Mouse (Mus musculus) limb, embryonic 11.5 days (tissue): ENCODE results near the gene Mis12. TPM values are rescaled to one million over a fixed set of nuclear protein-coding genes. Genes with fewer than 3 reads are reported as not detected.

Experiments
- ATAC-seq: fragments of 200-750 bp; cut with Nextera tagmentation; 2 replicates; pipeline ENCODE4 v1.8.0; 2017; ENCODE audit warnings: low read depth; ENCODE audit not compliant: insufficient number of reproducible peaks, low FRiP score, low TSS enrichment
- DNase-seq: peaks from one replicate; pipeline ENCODE4 v3.0.0-alpha.2; 2015; ENCODE audit warnings: low spot score
- H3K27ac ChIP-seq: fragments of 300-500 bp; sonication (generic); replicated peaks from 2 replicates; pipeline ENCODE4 v1.5.1; 2014; ENCODE audit warnings: low read depth, mild to moderate bottlenecking, low read length
- H3K27me3 ChIP-seq: fragments of 300-500 bp; sonication (generic); 2 replicates; pipeline ENCODE4 v1.6.1; 2014; ENCODE audit warnings: mild to moderate bottlenecking, low read length, mixed read lengths; ENCODE audit not compliant: control insufficient read depth, insufficient read depth
- H3K36me3 ChIP-seq: fragments of 300-500 bp; sonication (generic); 2 replicates; pipeline ENCODE4 v1.6.1; 2014; ENCODE audit warnings: mild to moderate bottlenecking, low read length, moderate library complexity, mixed read lengths; ENCODE audit not compliant: control insufficient read depth, insufficient read depth
- H3K4me1 ChIP-seq: fragments of 300-500 bp; sonication (generic); 2 replicates; pipeline ENCODE4 v1.6.1; 2014; ENCODE audit warnings: low read length, mixed read lengths; ENCODE audit not compliant: control insufficient read depth, insufficient read depth
- H3K4me2 ChIP-seq: fragments of 300-500 bp; sonication (generic); 2 replicates; pipeline ENCODE4 v1.6.1; 2014; ENCODE audit warnings: low read depth, mild to moderate bottlenecking, moderate library complexity; ENCODE audit not compliant: severe bottlenecking
- H3K4me3 ChIP-seq: fragments of 300-500 bp; sonication (generic); 2 replicates; pipeline ENCODE4 v1.5.1; 2014; ENCODE audit warnings: low read depth, low read length
- H3K9ac ChIP-seq: fragments of 300-500 bp; sonication (generic); 2 replicates; pipeline ENCODE4 v1.6.1; 2014; ENCODE audit warnings: mild to moderate bottlenecking, low read length
- H3K9me3 ChIP-seq: fragments of 300-500 bp; sonication (generic); 2 replicates; pipeline ENCODE4 v1.6.1; 2016; ENCODE audit warnings: low read length; ENCODE audit not compliant: control insufficient read depth
- whole genome bisulfite sequencing: fragments of 180-500 bp; shearing (Covaris S2); extraction: QIAGEN DNeasy Blood & Tissue Kit; methylation state at CpG from one replicate; pipeline ENCODE4 v1.1.7; 2014; 5-methylcytosine and 5-hydroxymethylcytosine counted together
- polyA plus RNA-seq: library from polyadenylated mRNA; unstranded; fragments of >200 nt; fragmentation: Nextera tagmentation; extraction: Ambion mirVana; gene quantifications from 2 replicates; pipeline ENCODE4 v1.2.1, GENCODE M21; 2014

The Mis12 gene
- polyA plus RNA-seq, 1 experiment from 2014 or later: 48.2 TPM

- Histone ChIP-seq H3K4me3 (peak overlapping the region; percentile 69), H3K27ac (no peak overlapping the region), H3K4me2 (peak overlapping the region; percentile 72), H3K36me3 (peaks cover 4% of the 10 kb centered on the region; the same call in 1 of the 2 replicates), H3K4me1 (peaks cover 5% of the 10 kb centered on the region; the same call in 1 of the 2 replicates), H3K9me3 (no peaks in the 10 kb centered on the region), H3K9ac (peak overlapping the region; percentile 87), H3K27me3 (no peaks in the 10 kb centered on the region)
- WGBS: 70% methylated on average over 7 of the region's 7 CpGs
- no peak for DNase-seq
- ATAC-seq: no peak
These were observed 12.7 kb downstream of the Mis12 start for GRCm38 (mm10) chr11:71032070-71032469.

GRCm38 (mm10) chr11:71032491-71033162 is 13.2 kb downstream of the Mis12 start:
- Histone ChIP-seq H3K9ac (peak overlapping the region; percentile 87), H3K4me2 (peak overlapping the region; percentile 72), H3K36me3 (peaks cover 2% of the 10 kb centered on the region; the same call in 1 of the 2 replicates), H3K9me3 (no peaks in the 10 kb centered on the region), H3K4me1 (peaks cover 5% of the 10 kb centered on the region; the same call in 1 of the 2 replicates), H3K27me3 (no peaks in the 10 kb centered on the region), H3K4me3 (peak overlapping the region; percentile 69), H3K27ac (peak overlapping the region; percentile 72)
- no peak for ATAC-seq
- DNase-seq: peak; percentile 55
- WGBS: 7% methylated on average over 26 of the region's 26 CpGs

- Histone ChIP-seq H3K9me3 (no peaks in the 10 kb centered on the region), H3K4me3 (peak within 1 kb of the TSS; percentile 69), H3K4me1 (peaks cover 5% of the 10 kb centered on the region; the same call in 1 of the 2 replicates), H3K27ac (peak within 1 kb of the TSS; percentile 72), H3K36me3 (no peaks in the 10 kb centered on the region), H3K27me3 (no peaks in the 10 kb centered on the region), H3K4me2 (peak within 1 kb of the TSS; percentile 72), H3K9ac (peak within 1 kb of the TSS; percentile 87)
- DNase-seq (peak; percentile 93), ATAC-seq (peak; percentile 98)
- 0% methylated on average over 30 of the region's 31 CpGs for WGBS
These were observed 13.9 kb downstream of the Mis12 start, which contains the start of gene 6330403K07Rik for GRCm38 (mm10) chr11:71033163-71033761. 6330403K07Rik (minus strand) TSS chr11:71033513.

GRCm38 (mm10) chr11:71039526-71040298 is 20.3 kb downstream of the Mis12 start:
- WGBS: 94% methylated on average over 5 of the region's 5 CpGs

GRCm38 (mm10) chr11:71052554-71052953 is 33.1 kb downstream of the Mis12 start:
- DNase-seq (no peak), ATAC-seq (no peak)
- no peak overlapping the region for H3K9ac ChIP-seq
- H3K4me2 ChIP-seq: no peak overlapping the region
- H3K36me3 ChIP-seq: no peaks in the 10 kb centered on the region
- no peak overlapping the region for H3K27ac ChIP-seq
- no peak overlapping the region for H3K4me3 ChIP-seq
- H3K27me3 ChIP-seq: no peaks in the 10 kb centered on the region
- 6% methylated on average over 1 of the region's 1 CpGs for WGBS
- no peaks in the 10 kb centered on the region for H3K4me1 ChIP-seq
- no peaks in the 10 kb centered on the region for H3K9me3 ChIP-seq

More at GRCm38 (mm10) chr11:71039526-71040298, 20.3 kb downstream of the Mis12 start:
- H3K4me2 ChIP-seq: no peak overlapping the region
- H3K9me3 ChIP-seq: no peaks in the 10 kb centered on the region
- no peaks in the 10 kb centered on the region for H3K36me3 ChIP-seq
- no peaks in the 10 kb centered on the region for H3K27me3 ChIP-seq
- no peak overlapping the region for H3K9ac ChIP-seq
- H3K4me1 ChIP-seq: no peaks in the 10 kb centered on the region
- no peak for DNase-seq
- no peak for ATAC-seq
- no peak overlapping the region for H3K4me3 ChIP-seq
- no peak overlapping the region for H3K27ac ChIP-seq

- Histone ChIP-seq H3K4me1 (no peaks in the 10 kb centered on the region), H3K27ac (no peak overlapping the region), H3K4me2 (no peak overlapping the region), H3K27me3 (no peaks in the 10 kb centered on the region), H3K4me3 (no peak overlapping the region), H3K36me3 (no peaks in the 10 kb centered on the region), H3K9me3 (no peaks in the 10 kb centered on the region), H3K9ac (no peak overlapping the region)
- WGBS: 76% methylated on average over 1 of the region's 1 CpGs
- DNase-seq (no peak), ATAC-seq (no peak)
These were observed 56.9 kb downstream of the Mis12 start for GRCm38 (mm10) chr11:71076342-71076741.

Other genes with a start within 250 kb of the Mis12 start
- not detected in 2 replicates for gene Scimp, start 207.0 kb upstream of the Mis12 start, polyA plus RNA-seq
- gene Rabep1, start 174.8 kb upstream of the Mis12 start, polyA plus RNA-seq: 33.0 and 33.8 TPM in 2 replicates
- 176 and 178 TPM in 2 replicates for gene Nup88, start 49.6 kb upstream of the Mis12 start, polyA plus RNA-seq
- 63.7 and 81.7 TPM in 2 replicates for gene Rpain, start 49.4 kb upstream of the Mis12 start, polyA plus RNA-seq
- 280 and 295 TPM in 2 replicates for gene C1qbp, start 36.6 kb upstream of the Mis12 start, polyA plus RNA-seq
- 29.1 and 31.6 TPM in 2 replicates for gene Dhx33, start 15.2 kb upstream of the Mis12 start, polyA plus RNA-seq
- 35.9 and 38.4 TPM in 2 replicates for gene Derl2, start 230 bp downstream of the Mis12 start, polyA plus RNA-seq
- gene 6330403K07Rik, start 13.9 kb downstream of the Mis12 start, polyA plus RNA-seq: 83.9 and 103 TPM in 2 replicates
- gene Nlrp1a, start 125.1 kb downstream of the Mis12 start, polyA plus RNA-seq: 0.07 TPM in 1 of 2 replicates, not detected in the other
- not detected in 2 replicates for gene Nlrp1b, start 211.1 kb downstream of the Mis12 start, polyA plus RNA-seq